Mouse (Mus musculus): ENCODE results near the gene Bach2.

GRCm38 (mm10) chr4:32551337-32551736 is 312.7 kb downstream of the Bach2 start:
- TF ChIP-seq POLR2A (IDR thresholded peaks at IDR 0.05; ENCODE audit: low read depth, low read length) (no peak), CTCF (IDR thresholded peaks at IDR 0.05; ENCODE audit: extremely low read depth, insufficient read depth, insufficient read length, insufficient replicate concordance) (peak; percentile 34; the same call in 1 of the 2 replicates)

All from spleen, adult 2 months (tissue).